8 mouse cellular contexts compared by ENCODE assay signal in the genomic region with DNA sequence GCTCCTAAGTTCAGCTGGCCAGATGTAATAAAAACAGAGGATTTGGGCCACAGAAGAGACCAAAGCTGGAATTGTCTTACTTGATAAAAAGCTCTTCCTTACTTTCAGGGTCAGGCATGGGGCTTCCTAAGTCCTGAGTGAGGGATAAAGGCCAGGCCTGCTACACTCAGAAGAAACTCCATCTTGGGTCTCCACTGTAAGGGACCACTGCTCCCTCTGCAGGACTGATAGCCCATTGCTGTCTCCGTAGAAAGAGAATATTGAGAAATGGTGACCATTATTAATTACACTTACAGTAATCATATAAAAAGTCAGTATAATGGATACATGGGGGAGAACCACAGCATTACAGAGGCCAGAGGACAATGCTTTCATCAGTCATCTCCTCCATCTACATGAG. TPM values are rescaled to one million over a fixed set of nuclear protein-coding genes. Genes with fewer than 3 reads are reported as not detected.
DNase-seq lines count a peak whose midpoint lies in the region; ATAC-seq and TF ChIP-seq lines count a peak whose summit lies in the region.

No protein-coding gene starts in this region.

- H3K9ac ChIP-seq in heart, embryonic 16.5 days (ENCODE audit: low read length) = no peak overlapping the region

- WGBS in heart, embryonic 16.5 days = 64% methylated on average over 1 of the region's 1 CpGs
- WGBS in heart, embryonic 10.5 days = 70% methylated on average over 1 of the region's 1 CpGs

- H3K36me3 ChIP-seq in heart, embryonic 16.5 days (ENCODE audit: control insufficient read depth, insufficient read depth) = peaks cover 14% of the 10 kb centered on the region
- H3K36me3 ChIP-seq in heart, embryonic 10.5 days = peaks cover 39% of the 10 kb centered on the region
- peaks cover 95% of the 10 kb centered on the region for H3K36me3 ChIP-seq in E14TG2a.4 (ENCODE audit: insufficient read depth, low read length)

- H3K4me2 ChIP-seq in heart, embryonic 16.5 days (ENCODE audit: low read depth, low read length) = no peak overlapping the region

- H3K27me3 ChIP-seq in heart, embryonic 16.5 days (ENCODE audit: control insufficient read depth, insufficient read depth, low read length) = no peaks in the 10 kb centered on the region
- no peaks in the 10 kb centered on the region for H3K27me3 ChIP-seq in heart, embryonic 10.5 days (ENCODE audit: insufficient read depth, poor library complexity, severe bottlenecking)
- no peaks in the 10 kb centered on the region for H3K27me3 ChIP-seq in E14TG2a.4 (ENCODE audit: insufficient read depth, low read length)

- peaks cover 19% of the 10 kb centered on the region for H3K4me1 ChIP-seq in heart, embryonic 16.5 days (ENCODE audit: control insufficient read depth, insufficient read depth, low read length)
- H3K4me1 ChIP-seq in heart, embryonic 10.5 days = peaks cover 6% of the 10 kb centered on the region
- no peaks in the 10 kb centered on the region for H3K4me1 ChIP-seq in E14TG2a.4 (replicated peaks; ENCODE audit: low read depth, low read length)

- ATAC-seq in heart, embryonic 16.5 days (replicated peaks; ENCODE audit: extremely low read depth, insufficient read depth, low FRiP score) = no peak
- ATAC-seq in common myeloid progenitor, adult 5-6 weeks (replicated peaks; ENCODE audit: low read depth, poor library complexity, severe bottlenecking) = 0 out of 2 replicates have a peak, but pooled peaks have one; percentile 43

- no peaks in the 10 kb centered on the region for H3K9me3 ChIP-seq in heart, embryonic 16.5 days (replicated peaks; ENCODE audit: control insufficient read depth, low read length)
- H3K9me3 ChIP-seq in heart, embryonic 10.5 days = no peaks in the 10 kb centered on the region
- no peaks in the 10 kb centered on the region for H3K9me3 ChIP-seq in E14TG2a.4 (ENCODE audit: low read length)

- no peak overlapping the region for H3K4me3 ChIP-seq in heart, embryonic 16.5 days (ENCODE audit: low read length)
- no peak overlapping the region for H3K4me3 ChIP-seq in heart, embryonic 10.5 days
- no peak overlapping the region for H3K4me3 ChIP-seq in E14TG2a.4 (replicated peaks; ENCODE audit: low read length)

- peak; percentile 44 for TF ChIP-seq CTCF in E14TG2a.4 (conservative IDR thresholded peaks at IDR 0.05; ENCODE audit: low read length)

- peak overlapping the region; percentile 77 for H3K27ac ChIP-seq in heart, embryonic 16.5 days (ENCODE audit: low read length)
- H3K27ac ChIP-seq in heart, embryonic 10.5 days = no peak overlapping the region

- DNase-seq in heart, embryonic 10.5 days (ENCODE audit: low spot score) = no peak
- peak; percentile 21 for DNase-seq in lung, postnatal 25 days (ENCODE audit: low spot score)
- no peak for DNase-seq in spleen, postnatal 10 days (ENCODE audit: low spot score in 2 of 2)
- no peak for DNase-seq in layer of hippocampus, postnatal 36 days
- no peak for DNase-seq in layer of hippocampus, adult 18-20 months (ENCODE audit: low spot score in 2 of 2)

RNA-seq across cellular contexts. Expression of gene Susd2, which starts 59.7 kb away (rescaled TPM):
- 12.4 and 13.3 TPM in 2 replicates for polyA plus RNA-seq in heart, embryonic 16.5 days (2015; fragmentation: Nextera tagmentation; extraction: Ambion mirVana)
- polyA plus RNA-seq in heart, embryonic 10.5 days (2016; fragmentation: Nextera tagmentation; extraction: Ambion mirVana) = 1.3 and 1.4 TPM in 2 replicates
- 0.59 TPM in 1 of 2 replicates, not detected in the other for total RNA-seq in common myeloid progenitor, adult 5-6 weeks (2017)
- 1 to 10 TPM; 1.5 to 1.9 TPM for total RNA-seq in layer of hippocampus, postnatal 36 days (2021)
- 1 to 10 TPM; 1.9 to 2.4 TPM for total RNA-seq in layer of hippocampus, adult 18-20 months (2021)
